Mouse (Mus musculus) stomach, embryonic 14.5 days (tissue): Measurements from ENCODE around the gene Cldn6. TPM values are rescaled to one million over a fixed set of nuclear protein-coding genes. Genes with fewer than 3 reads are reported as not detected.

ENCODE experiments used
- ATAC-seq: fragments of 200-750 bp; cut with Nextera tagmentation; 2 replicates; pipeline ENCODE4 v1.8.0; 2017; ENCODE audit warnings: low read depth, moderate TSS enrichment; ENCODE audit not compliant: insufficient number of reproducible peaks, insufficient read depth, low FRiP score
- H3K27ac ChIP-seq: fragments of 300-500 bp; sonication (generic); 2 replicates; pipeline ENCODE4 v1.5.1; 2014; ENCODE audit warnings: mild to moderate bottlenecking, low read length, moderate library complexity, mixed read lengths
- H3K27me3 ChIP-seq: fragments of 300-500 bp; sonication (generic); 2 replicates; pipeline ENCODE4 v1.6.1; 2014; ENCODE audit warnings: low read length, control low read depth, mixed read lengths; ENCODE audit not compliant: control insufficient read depth, insufficient read depth
- H3K36me3 ChIP-seq: fragments of 300-500 bp; sonication (generic); 2 replicates; pipeline ENCODE4 v1.6.1; 2014; ENCODE audit warnings: mild to moderate bottlenecking, control low read depth, low read length, moderate library complexity, mixed read lengths; ENCODE audit not compliant: control insufficient read depth, insufficient read depth
- H3K4me1 ChIP-seq: fragments of 300-500 bp; sonication (generic); 2 replicates; pipeline ENCODE4 v1.6.1; 2014; ENCODE audit warnings: low read length, control low read depth, mixed read lengths; ENCODE audit not compliant: control insufficient read depth, insufficient read depth
- H3K4me2 ChIP-seq: fragments of 300-500 bp; sonication (generic); replicated peaks from 2 replicates; pipeline ENCODE4 v1.6.1; 2014; ENCODE audit warnings: low read depth, low read length, control low read depth
- H3K4me3 ChIP-seq: fragments of 300-500 bp; sonication (generic); 2 replicates; pipeline ENCODE4 v1.5.1; 2014; ENCODE audit warnings: low read depth, low read length, control low read depth
- H3K9ac ChIP-seq: fragments of 300-500 bp; sonication (generic); replicated peaks from 2 replicates; pipeline ENCODE4 v1.6.1; 2014; ENCODE audit warnings: low read depth, mild to moderate bottlenecking, control low read depth, low read length, moderate library complexity, mixed read lengths
- H3K9me3 ChIP-seq: fragments of 300-500 bp; sonication (generic); 2 replicates; pipeline ENCODE4 v1.6.1; 2016; ENCODE audit warnings: low read depth, low read length, control low read depth; ENCODE audit not compliant: control insufficient read depth
- WGBS: fragments of 180-500 bp; shearing (Covaris S2); extraction: QIAGEN DNeasy Blood & Tissue Kit; methylation state at CpG from one replicate; pipeline ENCODE4 v1.1.7; 2014; 5-methylcytosine and 5-hydroxymethylcytosine counted together
- polyA plus RNA-seq: library from polyadenylated mRNA; unstranded; fragments of >200 nt; fragmentation: Nextera tagmentation; extraction: Ambion mirVana; gene quantifications from 2 replicates; pipeline ENCODE4 v1.2.1, GENCODE M21; 2014

Gene Cldn6
- polyA plus RNA-seq, 1 experiment from 2014 or later: 149 TPM

DNA sequence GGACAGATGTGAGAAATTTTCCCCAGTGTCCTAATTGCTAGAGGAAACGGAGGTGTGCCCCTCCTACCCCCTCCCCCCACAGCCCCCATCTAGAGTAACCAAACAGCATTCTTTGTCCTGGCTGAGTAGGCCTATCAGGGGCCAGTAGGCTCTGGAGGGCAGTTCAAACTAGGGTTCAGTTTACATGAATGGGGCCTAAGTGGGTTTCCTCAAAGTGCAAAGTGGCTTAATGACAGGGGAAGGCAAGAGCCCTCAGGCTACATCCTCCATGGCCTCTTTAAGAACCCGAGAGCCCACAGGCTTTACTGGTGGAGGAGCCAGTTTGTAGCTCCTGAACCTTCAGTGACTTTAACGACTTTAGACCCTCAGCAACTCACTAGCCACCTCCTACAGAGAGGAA, 16.8 kb downstream of the Cldn6 start:
- Histone ChIP-seq H3K27me3 (0 out of 2 replicates have a peak, but pooled peaks cover 4% of the 10 kb centered on the region), H3K27ac (no peak overlapping the region), H3K9ac (no peak overlapping the region), H3K9me3 (no peaks in the 10 kb centered on the region), H3K4me1 (no peaks in the 10 kb centered on the region), H3K36me3 (no peaks in the 10 kb centered on the region), H3K4me2 (no peak overlapping the region), H3K4me3 (no peak overlapping the region)
- peak; percentile 39; the same call in 1 of the 2 replicates for ATAC-seq
- WGBS: 11% methylated on average over 3 of the region's 3 CpGs

DNA sequence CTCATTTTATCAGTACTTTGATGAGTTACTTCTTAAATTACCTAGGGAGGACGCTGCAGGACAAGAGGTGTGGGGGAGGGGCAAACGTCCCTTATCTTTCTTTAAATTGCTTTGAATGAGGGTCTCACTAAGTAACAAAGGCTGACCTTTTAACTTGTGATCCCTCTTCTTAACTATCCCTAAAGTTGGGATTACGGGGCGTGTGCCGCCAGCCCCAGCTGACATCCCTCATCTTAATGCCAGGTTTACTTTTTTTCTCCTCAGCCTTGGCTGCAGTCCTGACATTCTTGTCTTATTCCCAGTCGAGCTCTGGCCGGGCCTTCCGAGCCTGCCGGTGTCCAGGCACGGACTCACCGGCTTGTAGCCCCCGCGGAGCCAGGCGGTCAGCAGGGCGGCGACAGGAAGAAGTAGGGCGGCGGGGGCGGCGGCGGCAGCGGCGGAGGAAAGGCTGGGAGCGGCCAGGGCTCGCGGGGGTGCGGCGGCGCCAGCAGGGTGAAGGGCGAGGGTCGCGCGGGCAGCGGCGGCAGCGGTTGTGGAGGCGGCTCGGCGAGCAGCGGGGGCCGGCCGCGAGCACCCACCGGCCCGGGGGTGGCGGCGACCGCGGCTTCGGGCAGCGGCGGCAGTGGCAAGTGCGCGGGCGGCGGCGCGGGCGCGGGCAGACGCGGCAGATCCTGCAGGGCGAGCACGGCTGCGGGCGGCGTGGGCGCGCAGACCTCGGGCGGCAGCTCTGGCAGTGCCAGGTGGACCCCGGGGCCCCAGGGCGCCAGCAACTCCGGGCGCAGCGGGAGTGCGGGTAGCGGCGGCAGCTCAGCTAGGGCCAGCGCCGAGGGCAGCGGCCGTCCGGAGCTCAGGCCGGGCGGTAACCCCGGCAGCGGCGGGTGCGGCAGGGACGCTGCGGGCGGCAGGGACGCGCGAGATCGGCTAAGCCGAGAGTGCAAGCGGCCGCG, 20.4 kb downstream of the Cldn6 start:
- peak overlapping the region; percentile 100 for H3K4me2 ChIP-seq
- 0 out of 2 replicates have a peak, but pooled peaks cover 4% of the 10 kb centered on the region for H3K27me3 ChIP-seq
- H3K9me3 ChIP-seq: no peaks in the 10 kb centered on the region
- H3K27ac ChIP-seq: no peak overlapping the region
- peak overlapping the region; percentile 36; the same call in 1 of the 2 replicates for H3K9ac ChIP-seq
- ATAC-seq: no peak
- WGBS: under 1% methylated on average over 69 of the region's 101 CpGs
- no peaks in the 10 kb centered on the region for H3K4me1 ChIP-seq
- H3K36me3 ChIP-seq: no peaks in the 10 kb centered on the region
- H3K4me3 ChIP-seq: peak overlapping the region; percentile 56

DNA sequence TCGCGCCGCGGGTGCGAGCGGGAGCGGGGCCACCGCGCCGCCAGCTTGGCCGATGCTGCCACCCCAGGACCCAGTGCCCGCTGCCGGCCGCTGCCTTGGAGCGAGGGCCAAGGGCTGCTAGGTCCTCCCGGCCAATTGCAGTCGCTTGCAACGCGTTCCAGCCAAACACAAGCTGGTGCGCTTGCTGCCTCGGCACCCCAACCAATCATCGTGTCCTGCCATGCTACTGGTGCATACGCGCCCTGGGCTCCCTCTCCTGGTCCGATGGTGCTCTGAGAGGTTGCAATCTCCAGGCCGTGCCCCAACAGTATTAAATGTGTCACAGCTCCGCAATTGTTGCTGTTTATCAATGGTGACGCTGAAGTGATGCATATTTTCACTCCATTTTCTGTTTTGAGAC, 21.0 kb downstream of the Cldn6 start:
- Histone ChIP-seq H3K9ac (no peak overlapping the region; the same call in 1 of the 2 replicates), H3K36me3 (no peaks in the 10 kb centered on the region), H3K27me3 (0 out of 2 replicates have a peak, but pooled peaks cover 4% of the 10 kb centered on the region), H3K4me2 (peak overlapping the region; percentile 100), H3K9me3 (no peaks in the 10 kb centered on the region), H3K4me3 (peak overlapping the region; percentile 56), H3K27ac (no peak overlapping the region), H3K4me1 (peaks cover 6% of the 10 kb centered on the region; the same call in 1 of the 2 replicates)
- WGBS: under 1% methylated on average over 26 of the region's 28 CpGs
- peak; percentile 92 for ATAC-seq

DNA sequence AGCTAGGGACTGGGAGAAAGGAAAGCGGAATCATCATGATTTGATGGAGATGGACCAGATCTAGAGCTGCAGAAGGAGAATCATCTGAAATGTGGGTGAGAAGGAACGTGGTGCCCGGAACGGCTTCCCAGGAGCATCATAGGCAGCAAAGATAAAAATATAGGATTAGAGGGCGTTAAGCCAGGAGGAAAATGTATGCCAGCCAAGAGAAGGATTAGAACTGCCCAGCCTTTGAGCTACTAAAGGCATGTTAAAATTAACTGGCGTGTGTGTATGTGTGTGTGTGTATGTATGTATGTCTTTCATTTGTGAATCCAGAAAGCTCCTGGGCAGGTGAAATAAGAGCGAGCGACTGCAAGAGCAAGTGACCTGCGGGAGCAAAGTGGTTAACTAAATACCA, 24.3 kb downstream of the Cldn6 start:
- H3K9ac ChIP-seq: no peak overlapping the region
- no peak overlapping the region for H3K4me3 ChIP-seq
- H3K9me3 ChIP-seq: no peaks in the 10 kb centered on the region
- no peak overlapping the region for H3K27ac ChIP-seq
- WGBS: 83% methylated on average over 9 of the region's 9 CpGs
- no peak for ATAC-seq
- peaks cover 6% of the 10 kb centered on the region; the same call in 1 of the 2 replicates for H3K4me1 ChIP-seq
- 0 out of 2 replicates have a peak, but pooled peaks cover 4% of the 10 kb centered on the region for H3K27me3 ChIP-seq
- H3K36me3 ChIP-seq: no peaks in the 10 kb centered on the region
- H3K4me2 ChIP-seq: no peak overlapping the region

DNA sequence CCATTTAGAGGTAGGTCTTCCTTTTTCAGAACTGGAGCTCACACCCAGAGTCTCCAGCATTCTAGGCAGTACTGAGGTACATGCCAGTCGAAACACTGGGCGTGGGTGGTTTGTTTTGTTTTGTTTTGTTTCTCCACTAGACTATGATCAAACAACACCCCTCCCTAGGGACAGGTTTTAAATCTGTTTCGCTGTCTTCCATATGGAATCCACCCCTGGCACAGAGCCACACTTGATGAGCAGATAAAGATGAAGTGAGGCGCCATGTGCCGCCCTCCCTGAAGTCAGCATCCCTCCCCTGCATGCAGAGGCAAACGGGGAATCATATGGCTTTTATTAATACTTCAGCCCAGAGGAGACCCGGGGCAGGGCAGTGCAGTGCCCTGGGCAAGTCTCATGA, 25.7 kb downstream of the Cldn6 start:
- no peak overlapping the region for H3K4me3 ChIP-seq
- no peak overlapping the region for H3K4me2 ChIP-seq
- no peak for ATAC-seq
- H3K27me3 ChIP-seq: no peaks in the 10 kb centered on the region
- H3K9ac ChIP-seq: no peak overlapping the region
- no peaks in the 10 kb centered on the region for H3K36me3 ChIP-seq
- 53% methylated on average over 7 of the region's 7 CpGs for WGBS
- no peak overlapping the region for H3K27ac ChIP-seq
- peaks cover 6% of the 10 kb centered on the region; the same call in 1 of the 2 replicates for H3K4me1 ChIP-seq
- no peaks in the 10 kb centered on the region for H3K9me3 ChIP-seq

DNA sequence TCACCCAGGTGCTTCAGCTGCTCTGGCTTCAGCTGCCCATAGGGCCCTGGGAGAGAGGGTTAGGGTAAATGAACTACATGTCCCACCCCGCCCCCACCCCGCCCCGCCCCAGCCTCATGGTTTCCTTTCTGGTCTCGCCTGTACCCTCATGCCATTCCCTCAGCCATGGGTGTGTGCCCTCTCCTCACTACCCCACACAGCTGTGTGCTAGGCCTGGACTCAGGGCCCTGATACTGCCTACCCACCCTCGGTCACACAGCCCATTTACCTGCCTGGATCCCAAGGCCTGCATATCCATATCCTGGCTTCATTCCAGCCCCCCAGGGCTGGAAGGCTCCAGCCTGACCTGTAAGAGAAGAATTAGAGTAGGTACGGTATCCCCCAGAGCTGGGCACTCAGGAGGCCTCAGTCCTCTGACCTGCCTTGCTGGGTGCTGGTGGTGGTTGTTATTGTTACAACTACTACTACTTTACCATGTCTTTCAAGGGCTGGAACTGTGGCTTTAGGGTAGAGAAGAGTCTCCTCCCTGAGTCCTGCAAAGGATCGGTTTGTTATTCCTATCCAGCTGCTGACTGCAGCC, 26.6 kb downstream of the Cldn6 start:
- Histone ChIP-seq H3K4me3 (no peak overlapping the region), H3K9ac (no peak overlapping the region), H3K27ac (no peak overlapping the region), H3K9me3 (no peaks in the 10 kb centered on the region), H3K4me2 (no peak overlapping the region), H3K36me3 (no peaks in the 10 kb centered on the region), H3K27me3 (no peaks in the 10 kb centered on the region), H3K4me1 (peaks cover 6% of the 10 kb centered on the region; the same call in 1 of the 2 replicates)
- 81% methylated on average over 7 of the region's 7 CpGs for WGBS
- ATAC-seq: no peak; the same call in 1 of the 2 replicates

DNA sequence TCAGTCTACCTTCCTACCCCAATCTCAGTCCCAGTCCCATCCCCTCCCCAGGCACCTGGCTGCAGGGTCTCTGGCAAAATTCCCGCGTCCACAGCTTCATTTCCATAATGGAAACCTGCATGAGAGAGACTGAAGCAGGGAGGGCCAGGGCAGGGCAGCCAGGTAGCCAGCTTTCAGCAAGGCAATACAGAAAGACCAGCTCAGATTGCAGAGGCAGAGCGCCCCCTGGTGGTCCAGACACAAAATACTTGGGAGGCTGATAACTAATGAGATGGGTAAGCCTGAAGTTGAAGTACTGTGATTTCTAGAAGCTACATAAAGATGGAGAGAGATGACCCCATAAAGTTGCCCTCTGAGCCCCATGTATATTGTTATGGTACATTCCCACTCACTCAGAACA, 27.2 kb downstream of the Cldn6 start:
- peaks cover 6% of the 10 kb centered on the region; the same call in 1 of the 2 replicates for H3K4me1 ChIP-seq
- no peaks in the 10 kb centered on the region for H3K27me3 ChIP-seq
- no peaks in the 10 kb centered on the region for H3K36me3 ChIP-seq
- H3K27ac ChIP-seq: no peak overlapping the region
- no peak overlapping the region for H3K9ac ChIP-seq
- H3K4me3 ChIP-seq: no peak overlapping the region
- no peaks in the 10 kb centered on the region for H3K9me3 ChIP-seq
- ATAC-seq: no peak
- no peak overlapping the region for H3K4me2 ChIP-seq
- WGBS: 0% methylated on average over 3 of the region's 3 CpGs

DNA sequence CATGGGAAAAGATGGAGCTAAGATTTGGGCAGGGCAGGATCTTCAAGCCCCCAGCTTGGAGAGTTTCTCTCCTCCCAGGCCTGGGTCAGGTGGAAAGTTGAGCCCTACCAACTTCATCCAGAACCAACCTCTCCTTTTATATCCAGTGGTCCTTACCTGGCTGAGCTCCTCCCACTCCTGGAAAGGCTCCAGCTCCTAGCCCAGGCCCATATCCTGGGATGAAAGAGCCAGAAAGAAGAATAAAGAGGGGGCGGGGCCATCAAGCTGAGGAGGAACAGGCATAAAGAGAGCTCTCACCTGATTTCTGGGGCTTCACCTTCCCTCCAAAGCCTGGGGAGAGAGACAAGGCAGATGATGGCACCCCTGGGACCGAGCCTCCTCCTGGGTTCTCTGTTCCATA, 38.0 kb downstream of the Cldn6 start:
- WGBS: 71% methylated on average over 2 of the region's 2 CpGs
- H3K36me3 ChIP-seq: no peaks in the 10 kb centered on the region
- no peak overlapping the region for H3K9ac ChIP-seq
- H3K4me3 ChIP-seq: no peak overlapping the region
- no peak overlapping the region for H3K4me2 ChIP-seq
- H3K9me3 ChIP-seq: no peaks in the 10 kb centered on the region
- H3K4me1 ChIP-seq: no peaks in the 10 kb centered on the region
- ATAC-seq: no peak
- H3K27me3 ChIP-seq: no peaks in the 10 kb centered on the region
- H3K27ac ChIP-seq: no peak overlapping the region
